Mouse (Mus musculus): ENCODE data around the gene Ccdc175.

Ccdc175 gene

GRCm38 (mm10) chr12:72184929-72185328 lies at the start of gene Ccdc175:
Gene Ccdc175, minus strand, starts transcription at chr12:72185029.
- no peak for DNase-seq (ENCODE audit: low spot score in 2 of 2)

GRCm38 (mm10) chr12:72234151-72234550 lies 49.3 kb upstream of the Ccdc175 start:
- DNase-seq (ENCODE audit: low spot score in 2 of 2), result no peak

DNA sequence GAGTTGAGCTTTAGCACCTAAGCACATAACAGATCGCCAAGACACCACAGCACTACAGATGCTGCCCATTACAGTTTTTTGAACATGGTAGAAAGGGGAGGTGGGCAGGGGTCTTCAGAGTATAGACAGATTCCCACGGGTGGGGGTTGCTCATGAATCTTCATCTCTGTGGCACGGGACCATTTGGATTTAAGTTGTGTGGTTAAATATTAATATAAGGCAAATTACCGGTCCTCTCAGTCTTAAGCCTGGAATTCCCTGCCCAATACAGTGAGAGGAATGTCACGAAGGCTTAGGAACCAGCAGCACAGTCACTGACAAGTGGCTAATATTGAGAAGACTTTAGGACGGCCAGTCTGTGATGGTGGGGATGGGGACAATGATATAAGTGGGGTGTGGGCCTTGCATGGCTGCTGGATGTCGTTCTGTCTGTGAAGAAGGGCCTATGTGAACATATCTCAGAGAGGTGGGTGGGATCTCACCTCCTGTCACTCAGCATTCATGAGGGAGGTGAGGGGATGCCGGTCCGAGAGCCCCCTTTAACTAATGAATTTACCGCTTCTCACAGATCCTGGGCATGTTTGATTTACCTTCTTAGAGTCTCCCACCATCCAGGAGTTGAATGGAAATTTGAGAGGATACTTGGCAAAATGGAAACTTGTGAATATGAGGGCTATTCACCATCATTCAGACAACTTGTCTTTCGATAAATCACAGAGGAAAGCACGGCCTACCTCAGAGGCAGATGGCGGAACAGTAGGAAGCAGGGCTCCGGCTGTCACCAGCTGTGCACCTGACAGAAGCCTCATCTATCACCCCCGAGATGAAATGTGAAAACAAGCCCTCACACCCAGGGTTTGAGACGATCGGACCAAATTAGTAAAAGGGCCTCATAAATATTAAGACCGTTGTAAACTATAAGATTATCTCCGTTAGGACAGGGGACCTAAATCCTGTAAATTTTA lies 48.3 kb upstream of the Ccdc175 start:
- DNase-seq (ENCODE audit: low spot score in 2 of 2), result no peak

DNA sequence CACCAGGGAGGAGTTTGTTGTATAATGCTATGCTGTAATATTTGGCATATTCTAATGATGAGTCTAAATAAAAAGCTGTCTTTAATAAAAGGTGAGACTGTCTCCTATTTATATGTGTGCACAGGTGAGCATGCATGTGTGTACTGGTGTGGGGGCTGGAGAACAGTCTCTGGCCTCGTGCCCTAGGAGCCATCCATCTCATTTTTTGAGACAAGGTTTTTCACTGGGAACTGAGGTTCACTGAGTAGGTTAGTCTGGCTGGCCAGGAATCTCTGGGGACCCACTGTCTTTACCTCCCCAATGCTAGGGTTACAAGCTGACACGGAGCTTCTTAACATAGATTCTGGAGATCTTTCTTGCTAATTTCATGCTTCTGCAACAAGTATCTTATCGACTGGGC lies 47.3 kb upstream of the Ccdc175 start:
- no peak for DNase-seq (ENCODE audit: low spot score in 2 of 2)

- no peak for DNase-seq (ENCODE audit: low spot score in 2 of 2)
These were observed 44.8 kb upstream of the Ccdc175 start for GRCm38 (mm10) chr12:72229451-72230196.

- DNase-seq (ENCODE audit: low spot score in 2 of 2), result no peak
These were observed 42.9 kb upstream of the Ccdc175 start for GRCm38 (mm10) chr12:72227731-72228130.

- DNase-seq (ENCODE audit: low spot score in 2 of 2), result no peak
These were observed 40.5 kb upstream of the Ccdc175 start for GRCm38 (mm10) chr12:72225371-72225770.

GRCm38 (mm10) chr12:72223557-72224102 lies 38.8 kb upstream of the Ccdc175 start:
- DNase-seq (ENCODE audit: low spot score in 2 of 2), result no peak

DNA sequence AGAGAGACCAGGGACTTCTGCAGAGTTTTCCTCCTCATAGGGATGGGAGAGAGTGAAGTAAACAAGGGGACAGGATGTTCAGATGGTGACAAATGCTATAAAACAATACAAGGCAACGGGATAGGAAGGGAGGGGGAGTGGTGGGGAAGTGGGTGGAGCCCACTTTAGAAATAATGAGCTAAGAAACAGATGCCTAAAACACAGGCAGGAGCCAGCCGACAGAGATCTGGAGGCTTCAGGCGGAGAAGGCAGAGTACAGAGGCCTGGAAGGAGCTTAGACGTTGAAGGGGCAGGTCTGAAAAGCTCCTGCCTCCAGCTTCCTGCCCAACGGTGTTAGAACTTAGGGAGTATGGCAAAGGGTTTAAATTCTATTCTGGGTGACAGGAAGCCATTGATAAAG lies 28.7 kb upstream of the Ccdc175 start:
- DNase-seq (ENCODE audit: low spot score in 2 of 2), result no peak

GRCm38 (mm10) chr12:72200828-72201227 lies 16.0 kb upstream of the Ccdc175 start:
- no peak for DNase-seq (ENCODE audit: low spot score in 2 of 2)

- DNase-seq (ENCODE audit: low spot score in 2 of 2), result no peak
These were observed 13.2 kb upstream of the Ccdc175 start for GRCm38 (mm10) chr12:72197925-72198486.

GRCm38 (mm10) chr12:72197434-72197833 lies 12.6 kb upstream of the Ccdc175 start:
- DNase-seq (ENCODE audit: low spot score in 2 of 2), result no peak

GRCm38 (mm10) chr12:72179561-72179960 lies 5.3 kb downstream of the Ccdc175 start:
- no peak for DNase-seq (ENCODE audit: low spot score in 2 of 2)

- DNase-seq (ENCODE audit: low spot score in 2 of 2), result no peak
These were observed 6.5 kb downstream of the Ccdc175 start for GRCm38 (mm10) chr12:72178322-72178721.

DNA sequence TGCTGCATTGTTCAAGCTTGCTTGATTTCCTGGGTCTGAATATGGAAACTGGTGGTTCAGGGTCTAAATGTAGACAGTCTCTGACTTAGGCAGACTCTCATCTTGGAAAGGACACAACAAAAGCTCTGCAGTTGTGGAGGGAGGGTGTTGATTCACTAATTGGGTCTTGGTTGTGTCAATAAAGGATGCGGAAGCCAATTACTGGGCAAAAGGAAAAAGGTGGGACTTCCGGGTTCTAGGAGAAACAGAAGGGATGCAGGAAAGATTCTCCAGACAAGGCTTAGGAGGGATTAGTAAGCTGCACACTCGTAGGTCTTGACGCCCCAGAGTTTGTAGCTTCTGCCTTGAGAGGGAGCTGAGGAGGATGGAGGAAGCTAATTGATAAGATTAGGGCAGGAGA lies 26.4 kb downstream of the Ccdc175 start:
- no peak for DNase-seq (ENCODE audit: low spot score in 2 of 2)

GRCm38 (mm10) chr12:72150786-72151185 lies 34.0 kb downstream of the Ccdc175 start:
- DNase-seq (ENCODE audit: low spot score in 2 of 2), result no peak

GRCm38 (mm10) chr12:72129203-72129602 lies 55.6 kb downstream of the Ccdc175 start:
- DNase-seq (ENCODE audit: low spot score in 2 of 2), result no peak

DNA sequence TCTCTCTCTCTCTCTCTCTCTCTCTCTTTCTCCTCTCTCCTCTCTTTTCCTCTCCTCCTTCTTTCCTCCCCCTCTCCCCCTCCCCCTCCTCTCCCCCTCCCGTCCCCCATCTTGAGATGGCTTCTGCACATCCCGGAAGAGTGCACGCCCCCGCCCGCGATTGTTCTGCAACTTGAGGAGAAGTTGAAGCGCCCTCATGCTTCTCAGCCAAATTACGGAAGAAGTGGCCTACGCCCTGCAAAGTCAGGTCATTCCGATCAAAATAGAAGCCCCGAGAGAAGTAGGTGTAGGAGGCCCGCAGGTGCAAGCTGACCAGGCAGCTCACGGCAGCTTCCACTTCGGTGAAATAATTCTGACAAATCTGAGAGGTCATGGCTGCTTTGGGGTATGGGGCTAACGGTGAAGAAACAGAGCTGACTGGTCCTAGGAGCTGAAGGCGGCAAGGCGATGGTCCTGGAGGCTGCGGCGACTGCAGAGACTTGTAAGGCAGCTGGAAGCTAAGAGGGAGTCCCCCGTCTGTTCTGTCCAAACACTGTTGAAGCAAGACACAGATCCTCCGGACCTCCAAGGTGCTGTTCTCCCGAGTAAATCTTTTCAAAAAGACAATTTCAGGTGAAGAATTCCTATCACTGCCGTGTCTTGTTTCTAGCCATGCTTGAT lies 69.0 kb downstream of the Ccdc175 start:
- no peak for DNase-seq (ENCODE audit: low spot score in 2 of 2)

DNA sequence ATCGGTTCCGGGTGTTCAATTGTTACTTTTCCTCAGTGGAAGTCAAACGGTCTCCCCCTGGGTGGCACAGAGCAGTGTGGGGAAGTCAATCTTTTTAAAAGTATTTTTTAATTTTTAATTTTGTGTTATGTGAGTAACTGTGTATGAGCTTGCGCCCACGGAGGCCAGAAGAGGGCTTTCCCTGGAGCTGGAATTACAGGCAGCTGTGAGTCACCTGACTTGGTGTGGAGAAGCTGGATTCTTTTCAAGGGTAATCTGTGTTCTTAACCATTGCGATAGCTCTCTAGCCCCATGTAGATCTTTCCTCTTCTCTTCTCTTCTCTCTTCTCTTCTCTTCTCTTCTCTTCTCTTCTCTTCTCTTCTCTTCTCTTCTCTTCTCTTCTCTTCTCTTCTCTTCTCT lies 69.7 kb downstream of the Ccdc175 start:
- no peak for DNase-seq (ENCODE audit: low spot score in 2 of 2)

- DNase-seq (ENCODE audit: low spot score in 2 of 2), result peak; percentile 43 to 63
These were observed 80.1 kb downstream of the Ccdc175 start for GRCm38 (mm10) chr12:72104525-72105281.

DNA sequence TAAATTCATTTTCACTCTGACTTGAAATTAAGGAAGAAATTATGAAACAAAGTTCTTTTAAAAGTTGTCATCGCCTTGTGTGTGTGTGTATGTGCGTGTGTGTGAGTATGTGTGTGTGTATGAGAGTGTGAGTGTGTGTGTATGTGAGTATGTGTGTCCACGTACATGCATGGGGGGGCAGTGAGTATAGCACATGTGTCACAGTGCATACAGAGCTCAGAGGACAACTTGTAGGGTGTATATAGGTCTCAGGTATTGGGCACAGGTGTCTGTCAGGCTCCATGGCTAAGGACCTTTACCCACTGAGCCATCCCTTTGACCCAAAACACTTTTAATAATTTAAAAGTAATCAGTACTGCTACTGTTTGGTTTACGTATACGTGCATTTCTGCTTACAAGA lies 80.8 kb downstream of the Ccdc175 start:
- DNase-seq (ENCODE audit: low spot score in 2 of 2), result no peak

Measured in frontal cortex, postnatal 25 days (tissue).